Mouse (Mus musculus) liver, embryonic 13.5 days (tissue): ENCODE measurements around the gene 2810021J22Rik. TPM values are rescaled to one million over a fixed set of nuclear protein-coding genes. Genes with fewer than 3 reads are reported as not detected.

ENCODE experiments used
- ATAC-seq: fragments of 200-750 bp; cut with Nextera tagmentation; 2 replicates; pipeline ENCODE4 v1.8.0; 2017; ENCODE audit warnings: low read depth, mild to moderate bottlenecking, moderate number of reproducible peaks, moderate library complexity
- DNase-seq: peaks from one replicate; pipeline ENCODE4 v3.0.0; 2022
- H3K27ac ChIP-seq: fragments of 300-500 bp; sonication (generic); 2 replicates; pipeline ENCODE4 v1.5.1; 2015; ENCODE audit warnings: moderate library complexity, mild to moderate bottlenecking, inconsistent platforms
- H3K27me3 ChIP-seq: fragments of 300-500 bp; sonication (generic); 2 replicates; pipeline ENCODE4 v1.6.1; 2015; ENCODE audit warnings: mild to moderate bottlenecking, inconsistent platforms
- H3K36me3 ChIP-seq: fragments of 300-500 bp; sonication (generic); 2 replicates; pipeline ENCODE4 v1.6.1; 2015; ENCODE audit warnings: mild to moderate bottlenecking, inconsistent platforms
- H3K4me1 ChIP-seq: fragments of 300-500 bp; sonication (generic); replicated peaks from 2 replicates; pipeline ENCODE4 v1.6.1; 2015; ENCODE audit warnings: inconsistent platforms
- H3K4me2 ChIP-seq: fragments of 300-500 bp; sonication (generic); 2 replicates; pipeline ENCODE4 v1.6.1; 2015; ENCODE audit warnings: inconsistent platforms, mild to moderate bottlenecking, moderate library complexity
- H3K4me3 ChIP-seq: fragments of 300-500 bp; sonication (generic); replicated peaks from 2 replicates; pipeline ENCODE4 v1.5.1; 2015; ENCODE audit warnings: mild to moderate bottlenecking, inconsistent platforms
- H3K9ac ChIP-seq: fragments of 300-500 bp; sonication (generic); 2 replicates; pipeline ENCODE4 v1.6.1; 2015; ENCODE audit warnings: mild to moderate bottlenecking, inconsistent platforms
- H3K9me3 ChIP-seq: fragments of 300-500 bp; sonication (generic); replicated peaks from 2 replicates; pipeline ENCODE4 v1.6.1; 2016; ENCODE audit warnings: inconsistent platforms
- WGBS: fragments of 180-500 bp; shearing (Covaris S2); methylation state at CpG from one replicate; pipeline ENCODE4 v1.1.7; 2015; ENCODE audit not compliant: insufficient replicate concordance; 5-methylcytosine and 5-hydroxymethylcytosine counted together
- polyA plus RNA-seq: library from polyadenylated mRNA; unstranded; fragments of >200 nt; fragmentation: Nextera tagmentation; extraction: Ambion mirVana; gene quantifications from 2 replicates; pipeline ENCODE4 v1.2.1, GENCODE M21; 2015

2810021J22Rik gene
- polyA plus RNA-seq, 1 experiment from 2014 or later = 3.0 TPM

DNA sequence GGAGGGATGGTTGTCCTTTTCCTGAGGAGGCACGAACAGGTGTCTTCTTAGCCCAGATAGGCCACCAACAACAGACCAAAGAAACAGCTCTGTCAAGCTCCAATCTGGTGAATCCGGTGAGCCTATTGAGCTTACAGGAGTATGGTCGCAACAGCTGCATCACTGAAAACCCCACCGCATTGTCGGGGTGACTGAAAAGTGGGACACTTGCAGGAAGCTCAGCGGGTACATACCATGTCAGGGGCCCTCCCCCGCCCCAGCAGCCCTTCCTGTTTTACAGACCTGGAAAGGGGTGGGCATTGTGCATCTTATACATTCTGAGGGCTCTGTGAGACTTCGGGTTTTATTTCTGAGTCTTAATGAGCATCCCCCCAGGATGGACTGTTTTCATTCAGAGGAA, 16.7 kb downstream of the 2810021J22Rik start:
- Histone ChIP-seq H3K4me1 (no peaks in the 10 kb centered on the region), H3K36me3 (peaks cover 41% of the 10 kb centered on the region), H3K9me3 (no peaks in the 10 kb centered on the region), H3K9ac (no peak overlapping the region), H3K27me3 (no peaks in the 10 kb centered on the region), H3K27ac (no peak overlapping the region), H3K4me2 (no peak overlapping the region), H3K4me3 (no peak overlapping the region)
- 68% methylated on average over 8 of the region's 8 CpGs for WGBS
- ATAC-seq (no peak), DNase-seq (no peak)

DNA sequence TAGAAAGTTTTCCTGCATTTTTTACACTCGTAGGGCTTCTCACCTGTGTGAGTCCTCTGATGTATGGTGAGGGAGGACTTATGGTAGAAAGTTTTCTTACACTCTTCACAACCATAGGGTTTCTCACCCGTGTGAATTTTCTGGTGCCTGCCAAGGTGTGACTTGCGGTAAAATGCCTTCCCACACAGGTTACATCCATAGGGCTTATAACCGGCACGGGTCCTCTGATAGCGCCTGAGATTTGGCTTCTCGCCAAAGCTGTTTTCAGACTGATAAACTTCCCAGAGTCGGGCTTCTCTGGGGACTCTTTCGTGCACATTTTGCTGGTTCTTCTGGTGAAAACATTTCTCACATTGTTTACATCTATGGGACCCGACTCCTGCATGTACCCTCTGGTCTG, 23.5 kb downstream of the 2810021J22Rik start:
- DNase-seq (no peak), ATAC-seq (no peak)
- Histone ChIP-seq H3K4me2 (no peak overlapping the region), H3K9ac (no peak overlapping the region), H3K36me3 (peaks cover 72% of the 10 kb centered on the region), H3K4me1 (no peaks in the 10 kb centered on the region), H3K4me3 (no peak overlapping the region), H3K27me3 (no peaks in the 10 kb centered on the region), H3K27ac (no peak overlapping the region), H3K9me3 (no peaks in the 10 kb centered on the region; the same call in 1 of the 2 replicates)
- 90% methylated on average over 10 of the region's 10 CpGs for WGBS

DNA sequence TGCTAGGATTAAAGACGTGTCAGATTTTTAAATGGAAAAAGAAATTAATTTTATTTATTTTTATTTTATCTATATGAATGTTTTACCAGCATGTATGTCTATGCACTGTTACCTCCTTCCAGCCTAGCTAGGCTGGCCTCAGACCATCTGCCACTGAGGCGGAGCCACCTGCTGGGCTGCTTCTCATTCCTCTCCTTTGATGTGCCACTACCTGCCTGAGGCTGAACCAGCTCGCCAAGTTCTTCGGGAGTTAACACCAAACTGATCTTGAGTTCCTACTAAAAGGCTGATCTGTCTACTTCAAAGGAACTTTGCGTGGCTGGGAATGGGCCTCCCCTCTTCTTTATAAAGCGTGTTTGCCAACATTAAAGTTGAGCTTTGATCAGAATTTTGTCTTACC, 27.4 kb downstream of the 2810021J22Rik start:
- no peak overlapping the region for H3K9ac ChIP-seq
- no peaks in the 10 kb centered on the region; the same call in 1 of the 2 replicates for H3K9me3 ChIP-seq
- WGBS = 87% methylated on average over 6 of the region's 6 CpGs
- peaks cover 2% of the 10 kb centered on the region; the same call in 1 of the 2 replicates for H3K4me1 ChIP-seq
- H3K36me3 ChIP-seq = peaks cover 92% of the 10 kb centered on the region
- DNase-seq (no peak), ATAC-seq (no peak)
- H3K4me2 ChIP-seq = no peak overlapping the region
- no peak overlapping the region for H3K4me3 ChIP-seq
- H3K27ac ChIP-seq = no peak overlapping the region
- no peaks in the 10 kb centered on the region for H3K27me3 ChIP-seq

DNA sequence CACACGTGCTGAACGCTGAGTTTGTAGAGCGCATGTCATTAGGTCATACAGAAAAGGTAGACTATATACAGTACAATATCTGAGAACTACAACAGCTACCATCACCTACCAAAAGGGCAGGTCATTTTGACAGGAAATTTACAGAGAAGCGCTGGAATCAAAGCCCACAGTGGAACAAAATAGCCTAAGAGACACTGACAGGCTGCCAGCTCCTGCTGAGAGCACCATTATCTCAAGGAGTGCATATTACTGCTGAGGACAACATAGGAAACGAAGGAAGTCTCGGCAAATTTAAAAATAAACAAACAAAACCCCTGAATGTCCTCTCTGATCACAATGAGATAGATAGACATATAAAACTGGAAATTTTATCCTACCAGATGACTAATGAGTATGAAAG, 30.5 kb downstream of the 2810021J22Rik start:
- H3K36me3 ChIP-seq = peaks cover 90% of the 10 kb centered on the region
- H3K4me1 ChIP-seq = peaks cover 25% of the 10 kb centered on the region
- no peak overlapping the region for H3K9ac ChIP-seq
- H3K4me3 ChIP-seq = no peak overlapping the region
- no peak overlapping the region for H3K27ac ChIP-seq
- DNase-seq (no peak), ATAC-seq (no peak)
- no peaks in the 10 kb centered on the region for H3K9me3 ChIP-seq
- 90% methylated on average over 6 of the region's 6 CpGs for WGBS
- no peaks in the 10 kb centered on the region for H3K27me3 ChIP-seq
- no peak overlapping the region for H3K4me2 ChIP-seq

DNA sequence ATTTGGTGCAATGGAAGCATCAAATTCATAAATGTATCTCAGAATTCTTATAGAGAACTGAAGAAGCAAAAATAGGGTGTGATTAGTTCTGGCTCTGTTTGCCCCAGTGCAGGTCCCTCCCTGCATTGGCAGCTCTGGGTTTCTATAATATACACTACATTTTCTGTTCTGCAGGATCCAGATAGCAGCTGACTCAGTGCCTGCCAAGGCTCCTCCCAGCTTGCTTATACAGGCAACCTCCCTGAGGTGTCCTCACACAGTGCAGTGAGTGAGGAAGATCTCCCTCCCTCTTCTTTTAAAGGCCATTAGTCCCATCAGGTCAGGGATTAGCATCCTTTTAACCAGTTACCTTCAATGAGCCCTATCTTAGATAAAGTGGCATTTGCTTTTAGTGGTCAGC, 34.1 kb downstream of the 2810021J22Rik start:
- no peaks in the 10 kb centered on the region for H3K9me3 ChIP-seq
- H3K27me3 ChIP-seq = no peaks in the 10 kb centered on the region
- peaks cover 60% of the 10 kb centered on the region for H3K36me3 ChIP-seq
- H3K9ac ChIP-seq = peak overlapping the region; percentile 58; the same call in 1 of the 2 replicates
- H3K4me1 ChIP-seq = peaks cover 46% of the 10 kb centered on the region
- peak overlapping the region; percentile 30; the same call in 1 of the 2 replicates for H3K4me3 ChIP-seq
- peak overlapping the region; percentile 81 for H3K4me2 ChIP-seq
- H3K27ac ChIP-seq = peak overlapping the region; percentile 87
- DNase-seq (peak; percentile 54), ATAC-seq (peak; percentile 72)

DNA sequence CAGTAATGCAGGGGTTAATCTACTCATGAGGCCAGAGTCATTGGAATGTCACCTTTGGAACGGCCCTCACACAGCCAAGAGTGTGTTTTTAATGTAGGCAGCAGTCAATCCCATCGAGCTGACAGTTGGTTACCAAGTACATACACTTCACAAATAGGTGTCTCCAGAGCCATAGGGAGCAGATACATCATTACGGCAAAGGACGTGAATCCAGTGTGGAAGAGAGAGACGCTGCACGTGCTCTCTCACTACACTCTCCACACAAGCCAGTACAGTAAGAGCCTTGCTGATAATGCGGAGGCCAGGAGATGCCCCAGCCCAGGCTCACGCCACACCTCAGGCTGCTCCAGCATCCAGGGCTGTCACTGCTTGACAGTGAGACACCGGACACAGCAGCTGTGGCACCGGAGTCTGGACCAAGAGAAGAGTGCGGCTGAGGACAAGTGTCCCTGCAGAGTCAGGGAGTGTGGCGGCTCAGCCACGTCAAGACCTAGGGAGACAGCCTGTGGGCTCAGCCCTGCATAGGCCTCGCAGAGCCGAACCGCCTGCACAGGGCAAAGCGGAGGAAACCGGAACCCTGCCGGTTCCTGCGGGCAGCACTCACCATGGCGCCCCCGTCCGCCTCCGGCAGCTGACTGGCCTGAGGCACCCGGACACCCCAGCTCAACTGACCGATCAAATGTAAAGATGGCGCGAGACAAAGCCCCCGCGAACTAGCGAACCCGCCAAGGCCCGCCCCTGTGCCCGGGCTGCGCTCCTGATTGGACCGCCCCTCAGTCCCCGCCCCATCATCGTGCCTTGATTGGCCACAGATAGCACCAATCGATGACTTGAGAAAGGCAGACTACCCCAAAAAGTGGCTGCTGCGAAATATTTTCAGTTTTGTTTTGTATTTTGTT, 36.7 kb downstream of the 2810021J22Rik start, which contains the start of gene Zfp39:
TSS of gene Zfp39 (minus strand) at position 715 of the 899 bp plus-strand sequence.
- H3K9ac ChIP-seq = peak within 1 kb of the TSS; percentile 97

DNA sequence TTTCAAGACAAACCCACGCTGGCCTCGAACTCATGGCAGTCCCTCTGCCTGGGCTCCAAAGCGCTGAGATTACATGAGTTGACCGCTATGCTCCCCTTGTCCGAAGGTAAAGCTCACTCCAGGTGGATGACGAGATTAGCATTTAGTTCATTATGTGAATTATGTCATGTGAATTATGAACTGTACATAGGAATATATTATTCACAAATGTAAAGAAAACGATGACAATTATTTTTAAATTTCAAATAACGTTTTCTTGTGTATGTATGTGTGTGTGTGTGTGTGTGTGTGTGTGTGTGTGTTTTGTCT, 37.3 kb downstream of the 2810021J22Rik start:
- Histone ChIP-seq H3K36me3 (peaks cover 30% of the 10 kb centered on the region), H3K9ac (peak overlapping the region; percentile 66), H3K27ac (peak overlapping the region; percentile 96), H3K4me2 (peak overlapping the region; percentile 81), H3K27me3 (no peaks in the 10 kb centered on the region), H3K4me1 (peaks cover 44% of the 10 kb centered on the region), H3K9me3 (no peaks in the 10 kb centered on the region), H3K4me3 (peak overlapping the region; percentile 91)
- WGBS = 1% methylated on average over 8 of the region's 8 CpGs
- ATAC-seq = no peak; the same call in 1 of the 2 replicates
- no peak for DNase-seq

More for the DNA sequence above, 36.7 kb downstream of the 2810021J22Rik start, which contains the start of gene Zfp39:
- H3K4me3 ChIP-seq = peak within 1 kb of the TSS; percentile 91
- ATAC-seq (peak; percentile 89), DNase-seq (peak; percentile 96)
- H3K36me3 ChIP-seq = peaks cover 36% of the 10 kb centered on the region
- under 1% methylated on average over 40 of the region's 40 CpGs for WGBS
- peak within 1 kb of the TSS; percentile 81 for H3K4me2 ChIP-seq
- H3K9me3 ChIP-seq = no peaks in the 10 kb centered on the region
- H3K27me3 ChIP-seq = no peaks in the 10 kb centered on the region
- H3K27ac ChIP-seq = peak within 1 kb of the TSS; percentile 96
- peaks cover 46% of the 10 kb centered on the region for H3K4me1 ChIP-seq

DNA sequence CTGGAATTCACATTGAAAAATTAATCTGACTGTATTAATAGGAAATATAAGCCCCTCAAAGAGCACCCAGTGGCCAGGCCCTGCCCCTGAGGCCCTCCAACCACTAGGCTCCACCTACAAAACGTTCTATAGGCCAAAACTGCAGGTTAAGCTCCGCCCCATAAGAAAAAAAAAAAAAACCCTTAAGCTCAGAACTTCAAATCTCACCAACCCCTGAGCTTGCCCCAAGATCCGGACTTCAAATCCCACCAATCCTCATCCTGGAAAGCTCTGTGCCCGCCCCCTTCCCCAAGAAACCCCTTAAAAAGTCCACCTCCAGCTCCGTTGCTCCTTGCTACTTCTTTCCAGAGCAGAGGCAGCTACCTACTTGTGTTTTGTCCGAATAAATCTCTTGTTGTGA, 37.8 kb downstream of the 2810021J22Rik start:
- H3K27ac ChIP-seq = peak overlapping the region; percentile 96
- DNase-seq = peak; percentile 53
- 51% methylated on average over 6 of the region's 6 CpGs for WGBS

DNA sequence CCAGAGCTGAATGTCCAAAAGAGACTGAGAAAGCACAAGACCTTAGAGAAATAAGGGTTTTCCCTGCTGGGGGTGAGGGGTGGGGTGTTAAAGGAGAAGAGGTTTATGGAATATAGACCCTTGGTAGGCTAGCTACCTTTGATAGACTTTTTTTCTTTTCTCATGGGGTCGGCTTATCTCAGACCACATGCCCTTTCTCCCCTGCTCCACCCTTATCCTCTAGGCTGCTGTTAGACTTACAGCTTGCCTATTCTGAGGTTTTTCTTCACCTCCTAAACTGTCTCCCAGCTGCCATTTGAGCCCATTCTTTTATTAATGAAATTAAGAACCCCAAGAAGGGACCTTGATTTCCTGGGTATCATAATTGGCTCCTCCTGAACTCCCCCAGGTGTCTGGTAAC, 46.8 kb downstream of the 2810021J22Rik start:
- peak; percentile 56 for DNase-seq
- Histone ChIP-seq H3K27ac (peak overlapping the region; percentile 99), H3K4me1 (peaks cover 76% of the 10 kb centered on the region), H3K36me3 (no peaks in the 10 kb centered on the region), H3K9ac (peak overlapping the region; percentile 74), H3K9me3 (no peaks in the 10 kb centered on the region), H3K4me3 (peak overlapping the region; percentile 47), H3K4me2 (peak overlapping the region; percentile 84), H3K27me3 (no peaks in the 10 kb centered on the region)
- ATAC-seq = peak; percentile 70
- WGBS = 9% methylated on average over 1 of the region's 1 CpGs

More for the DNA sequence above, 37.8 kb downstream of the 2810021J22Rik start:
- no peak for ATAC-seq
- Histone ChIP-seq H3K27me3 (no peaks in the 10 kb centered on the region), H3K36me3 (peaks cover 26% of the 10 kb centered on the region), H3K4me3 (peak overlapping the region; percentile 91), H3K4me2 (peak overlapping the region; percentile 81), H3K9me3 (no peaks in the 10 kb centered on the region), H3K9ac (no peak overlapping the region), H3K4me1 (peaks cover 43% of the 10 kb centered on the region)

DNA sequence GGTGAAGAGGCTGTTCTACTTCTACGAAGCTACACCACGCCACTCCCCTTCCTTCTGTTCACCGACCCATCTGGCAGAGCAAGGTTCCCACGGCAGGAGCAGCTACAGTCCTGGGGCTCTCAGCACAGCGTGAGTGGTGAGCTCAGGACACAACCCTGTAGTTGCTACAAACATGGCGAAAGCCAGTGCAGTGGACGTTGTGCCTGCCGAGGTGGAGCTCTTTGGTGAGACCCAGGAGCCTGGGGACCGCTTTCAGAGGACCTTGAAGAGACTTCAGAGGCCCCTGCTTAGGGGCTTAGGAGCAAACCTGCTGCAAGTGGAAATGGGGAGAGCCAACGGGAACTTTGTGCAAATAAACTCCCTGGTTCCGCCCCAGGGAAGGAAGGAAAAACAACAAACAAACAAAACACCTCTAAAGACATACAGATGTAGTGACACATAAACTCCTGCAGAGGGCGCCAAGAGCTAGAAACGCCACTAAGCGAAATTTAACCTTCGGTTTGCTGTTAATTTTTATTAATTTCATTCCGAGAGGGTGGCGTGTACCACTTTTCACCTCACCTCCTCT, 47.5 kb downstream of the 2810021J22Rik start:
- DNase-seq (peak; percentile 44), ATAC-seq (peak; percentile 30)
- H3K9ac ChIP-seq = peak overlapping the region; percentile 74
- H3K36me3 ChIP-seq = no peaks in the 10 kb centered on the region
- H3K27ac ChIP-seq = peak overlapping the region; percentile 99
- no peaks in the 10 kb centered on the region for H3K9me3 ChIP-seq
- 4% methylated on average over 17 of the region's 17 CpGs for WGBS
- H3K4me2 ChIP-seq = peak overlapping the region; percentile 84
- peak overlapping the region; percentile 47 for H3K4me3 ChIP-seq
- no peaks in the 10 kb centered on the region for H3K27me3 ChIP-seq
- H3K4me1 ChIP-seq = peaks cover 84% of the 10 kb centered on the region

DNA sequence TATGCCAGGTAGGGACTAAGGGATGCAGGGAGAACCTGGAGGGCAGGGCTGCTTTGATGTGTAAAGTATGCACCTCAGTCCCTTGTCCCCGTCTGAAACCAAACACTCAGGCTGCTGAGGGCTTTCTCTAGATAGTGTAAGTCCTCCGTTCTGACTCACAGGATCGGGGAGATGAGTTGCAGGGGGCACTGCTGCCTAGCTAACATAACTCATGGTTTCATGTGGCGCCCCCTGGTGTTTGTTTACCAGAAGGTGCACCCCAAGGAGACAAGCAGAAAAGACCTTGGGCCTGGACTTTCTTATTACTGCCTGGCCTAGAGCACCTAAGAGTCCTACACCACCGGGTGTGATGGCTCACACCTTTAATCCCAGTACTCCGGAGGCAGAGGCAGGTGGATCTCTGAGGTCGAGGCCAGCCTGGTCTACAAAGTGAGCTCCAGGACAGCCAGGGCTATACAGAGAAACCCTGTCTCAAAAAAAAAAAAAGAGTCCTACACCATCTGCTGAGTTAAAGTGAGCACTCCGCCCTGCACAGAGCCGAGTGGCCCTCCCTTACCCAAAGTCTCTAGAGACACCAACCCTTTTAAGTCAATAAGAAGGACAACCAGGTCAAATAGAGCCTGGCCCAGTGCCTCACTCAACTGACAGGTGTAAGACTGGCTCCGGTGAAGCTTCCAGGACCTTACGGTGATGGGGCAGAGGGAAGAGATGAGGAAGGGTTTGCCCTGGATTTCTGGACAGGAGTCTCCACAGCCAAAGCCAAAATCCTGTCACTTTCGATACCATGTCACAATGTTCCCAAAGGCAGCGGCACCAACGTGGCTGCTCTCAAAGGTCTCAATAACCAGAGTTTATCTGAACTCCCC, 50.1 kb downstream of the 2810021J22Rik start:
- Histone ChIP-seq H3K27ac (peak overlapping the region; percentile 99), H3K9me3 (no peaks in the 10 kb centered on the region), H3K4me2 (peak overlapping the region; percentile 83), H3K36me3 (peaks cover 20% of the 10 kb centered on the region), H3K27me3 (no peaks in the 10 kb centered on the region), H3K4me1 (peaks cover 93% of the 10 kb centered on the region), H3K9ac (peak overlapping the region; percentile 86), H3K4me3 (peak overlapping the region; percentile 72)
- DNase-seq (peak; percentile 80), ATAC-seq (peak; percentile 52)
- 34% methylated on average over 14 of the region's 14 CpGs for WGBS
